Mouse (Mus musculus) liver, adult 2 months (tissue): ENCODE data around the gene Smap1.

ENCODE experiments used
- CTCF ChIP-seq: fragments of 200-500 bp; IDR thresholded peaks from 2 replicates; pipeline ENCODE4 v1.5.1; 2011; ENCODE audit warnings: low read depth, low read length, control low read depth
- POLR2A ChIP-seq: fragments of 200-500 bp; IDR thresholded peaks from 2 replicates; pipeline ENCODE4 v1.6.1; 2011; ENCODE audit warnings: low read length, control low read depth; ENCODE audit not compliant: insufficient read depth; ENCODE audit errors: extremely low read depth

DNA sequence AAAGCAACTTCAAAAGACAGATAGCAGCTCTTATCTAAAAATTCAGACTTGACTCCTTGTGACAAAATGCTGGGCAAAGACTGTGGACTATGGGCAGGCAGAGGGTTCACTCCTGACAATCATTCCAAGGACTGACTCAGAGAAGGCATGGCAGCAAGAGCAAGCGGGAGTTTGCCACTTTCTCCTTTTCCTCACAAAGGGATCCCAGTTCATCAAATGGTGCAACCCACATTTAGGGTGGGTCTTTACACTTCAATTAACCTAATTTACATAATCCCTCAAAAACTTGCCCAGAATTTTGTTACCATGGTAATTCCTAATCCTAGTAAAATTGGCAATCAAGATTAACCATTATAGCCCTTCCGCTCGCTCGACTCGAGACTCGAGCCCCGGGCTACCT, 37.2 kb downstream of the Smap1 start:
- TF ChIP-seq CTCF (no peak), POLR2A (no peak)
